Mouse (Mus musculus) ES-Bruce4 (cell line): Measurements from ENCODE around the gene Metap1d. TPM values are rescaled to one million over a fixed set of nuclear protein-coding genes. Genes with fewer than 3 reads are reported as not detected.

Experiments
- H3K27ac ChIP-seq: 2 replicates; pipeline ENCODE4 v1.5.1; 2012; ENCODE audit warnings: low read length, inconsistent platforms; ENCODE audit not compliant: insufficient read depth
- H3K27me3 ChIP-seq: 2 replicates; pipeline ENCODE4 v1.6.1; 2012; ENCODE audit warnings: mild to moderate bottlenecking, low read length, inconsistent platforms; ENCODE audit not compliant: control insufficient read depth, poor library complexity, insufficient read depth, severe bottlenecking
- H3K36me3 ChIP-seq: 2 replicates; pipeline ENCODE4 v1.6.1; 2012; ENCODE audit warnings: inconsistent platforms, mild to moderate bottlenecking, low read length, moderate library complexity; ENCODE audit not compliant: control insufficient read depth, poor library complexity, insufficient read depth, severe bottlenecking
- H3K4me1 ChIP-seq: one replicate; pipeline ENCODE4 v1.8.1; 2011; ENCODE audit warnings: low read length; ENCODE audit not compliant: control insufficient read depth, insufficient read depth
- H3K4me3 ChIP-seq: 2 replicates; pipeline ENCODE4 v1.5.1; 2011; ENCODE audit warnings: low read depth, mild to moderate bottlenecking, low read length
- H3K9ac ChIP-seq: 2 replicates; pipeline ENCODE4 v1.6.1; 2012; ENCODE audit warnings: low read depth, mild to moderate bottlenecking, inconsistent platforms; ENCODE audit not compliant: poor library complexity, severe bottlenecking
- H3K9me3 ChIP-seq: replicated peaks from 2 replicates; pipeline ENCODE4 v1.6.1; 2012; ENCODE audit warnings: mild to moderate bottlenecking, low read length, inconsistent platforms; ENCODE audit not compliant: control insufficient read depth, poor library complexity, insufficient read depth, severe bottlenecking
- CTCF ChIP-seq: IDR thresholded peaks from one replicate; pipeline ENCODE4 v1.8.1; 2011; ENCODE audit warnings: low read depth, low read length
- EP300 ChIP-seq: IDR thresholded peaks from 2 replicates; pipeline ENCODE4 v1.6.1; 2011; ENCODE audit warnings: low read depth, low read length; ENCODE audit not compliant: insufficient read depth
- POLR2A ChIP-seq: IDR thresholded peaks from one replicate; pipeline ENCODE4 v1.8.1; 2011; ENCODE audit warnings: low read length; ENCODE audit not compliant: insufficient read depth
- polyA plus RNA-seq: library from polyadenylated mRNA; stranded (reverse); fragments of >200 nt; gene quantifications from 2 replicates; pipeline ENCODE4 v1.2.4, GENCODE M21; 2011; ENCODE audit warnings: low read depth; ENCODE audit not compliant: missing spikeins, insufficient read depth, insufficient read length

Gene Metap1d
- polyA plus RNA-seq, 1 experiment, result 13.0 TPM

DNA sequence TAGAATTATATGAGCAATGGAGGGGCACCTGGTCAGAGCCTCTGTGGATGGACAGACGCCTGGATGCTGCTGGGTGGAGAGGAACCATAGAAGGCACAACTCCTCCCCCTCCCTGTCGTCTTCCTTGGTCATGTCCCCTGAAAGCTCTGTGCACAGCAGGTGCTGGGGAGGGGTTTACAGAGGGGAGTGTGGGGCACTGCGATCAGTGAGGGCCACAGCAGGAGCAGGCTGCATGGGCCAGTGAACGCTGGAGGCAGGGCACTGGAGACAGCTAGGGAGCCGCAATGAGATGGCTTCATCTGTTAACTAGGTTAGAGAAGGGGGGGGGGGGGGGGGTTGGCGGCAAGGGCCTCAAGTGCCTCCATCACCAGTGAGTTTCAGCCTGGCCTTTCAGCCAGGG, 13.0 kb downstream of the Metap1d start:
- H3K36me3 ChIP-seq, result no peaks in the 10 kb centered on the region
- H3K27ac ChIP-seq, result no peak overlapping the region
- no peak overlapping the region for H3K9ac ChIP-seq
- no peaks in the 10 kb centered on the region for H3K9me3 ChIP-seq
- no peak for TF ChIP-seq EP300
- TF ChIP-seq CTCF, result no peak
- no peak for TF ChIP-seq POLR2A
- H3K4me3 ChIP-seq, result no peak overlapping the region
- no peaks in the 10 kb centered on the region for H3K27me3 ChIP-seq
- no peaks in the 10 kb centered on the region for H3K4me1 ChIP-seq

DNA sequence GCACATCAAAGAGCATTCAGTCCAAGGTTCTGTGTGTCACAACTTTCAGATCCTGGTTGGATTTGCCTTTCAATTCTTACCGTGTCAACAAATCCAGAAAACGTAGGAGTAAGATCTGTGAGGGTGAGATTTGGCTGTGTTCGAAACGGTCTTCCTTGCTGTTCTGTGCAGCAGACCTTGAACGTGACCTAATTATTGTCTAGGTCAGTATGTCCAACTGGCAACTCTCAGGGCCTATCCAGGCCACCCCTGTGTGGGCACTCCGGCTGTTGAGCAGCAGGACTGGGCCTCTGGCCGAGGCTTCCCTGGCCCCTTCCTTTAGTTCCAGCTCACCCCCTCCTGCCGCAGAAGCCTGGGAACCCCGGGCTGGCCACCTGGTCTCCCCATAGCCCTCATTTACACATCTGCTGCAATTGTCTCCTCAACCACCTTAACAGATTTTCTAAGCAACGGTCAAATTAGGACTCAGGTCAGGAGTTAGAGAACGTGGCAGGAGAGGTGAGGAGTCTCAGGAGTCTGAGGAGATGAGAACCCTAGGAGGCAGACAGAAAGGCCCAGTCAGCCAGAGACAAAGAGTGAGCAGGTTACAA, 13.9 kb downstream of the Metap1d start:
- Histone ChIP-seq H3K4me3 (no peak overlapping the region), H3K9me3 (no peaks in the 10 kb centered on the region), H3K27me3 (no peaks in the 10 kb centered on the region), H3K9ac (no peak overlapping the region), H3K36me3 (no peaks in the 10 kb centered on the region), H3K27ac (no peak overlapping the region), H3K4me1 (no peaks in the 10 kb centered on the region)
- TF ChIP-seq POLR2A, result no peak
- TF ChIP-seq EP300, result no peak
- TF ChIP-seq CTCF, result no peak

DNA sequence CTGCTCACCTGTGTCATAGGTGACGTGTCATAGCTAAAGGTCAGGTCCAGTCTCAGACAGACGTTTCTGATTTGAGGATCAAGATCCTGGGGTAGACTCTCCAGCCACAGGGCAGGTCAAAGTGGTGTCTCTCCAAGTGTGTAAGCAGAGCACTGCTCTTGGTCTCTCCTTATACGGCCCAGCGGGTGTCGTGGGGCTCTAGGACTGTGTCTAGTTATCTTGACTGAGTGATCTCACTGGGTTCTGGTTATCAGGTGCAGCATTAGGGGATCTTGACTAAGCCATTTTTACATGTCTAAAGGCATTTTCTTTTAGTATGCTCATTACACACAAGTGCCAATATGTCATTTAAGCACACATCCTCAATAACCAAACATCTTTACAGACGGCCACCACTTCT, 18.0 kb downstream of the Metap1d start:
- H3K36me3 ChIP-seq, result no peaks in the 10 kb centered on the region
- no peak overlapping the region for H3K9ac ChIP-seq
- H3K4me3 ChIP-seq, result no peak overlapping the region
- TF ChIP-seq POLR2A, result no peak
- TF ChIP-seq CTCF, result no peak
- no peak for TF ChIP-seq EP300
- no peak overlapping the region for H3K27ac ChIP-seq
- no peaks in the 10 kb centered on the region for H3K9me3 ChIP-seq
- H3K27me3 ChIP-seq, result no peaks in the 10 kb centered on the region
- H3K4me1 ChIP-seq, result no peaks in the 10 kb centered on the region

DNA sequence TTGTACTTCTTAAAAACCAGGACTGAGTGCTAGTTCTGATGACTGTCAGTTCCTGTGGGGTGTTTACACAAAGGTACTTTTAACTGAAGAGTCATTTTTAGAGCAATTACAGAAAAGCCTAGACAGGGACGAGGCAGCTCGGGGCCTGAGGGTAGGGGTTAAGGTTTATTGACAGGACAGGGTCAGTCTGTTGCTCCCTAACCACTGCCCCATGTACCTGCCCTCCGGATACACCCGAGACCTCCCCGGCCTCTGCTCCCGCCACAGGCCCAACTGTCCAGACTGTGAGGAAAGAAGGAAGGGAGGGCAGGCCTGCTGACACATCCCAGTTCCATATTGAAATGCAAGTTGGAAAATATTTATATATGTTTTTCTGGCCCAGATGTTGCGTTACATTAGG, 20.8 kb downstream of the Metap1d start:
- H3K27me3 ChIP-seq, result no peaks in the 10 kb centered on the region
- no peak overlapping the region for H3K27ac ChIP-seq
- no peak overlapping the region for H3K9ac ChIP-seq
- no peak for TF ChIP-seq EP300
- no peak for TF ChIP-seq CTCF
- no peak for TF ChIP-seq POLR2A
- H3K4me3 ChIP-seq, result no peak overlapping the region
- H3K9me3 ChIP-seq, result no peaks in the 10 kb centered on the region
- H3K4me1 ChIP-seq, result no peaks in the 10 kb centered on the region
- H3K36me3 ChIP-seq, result no peaks in the 10 kb centered on the region

DNA sequence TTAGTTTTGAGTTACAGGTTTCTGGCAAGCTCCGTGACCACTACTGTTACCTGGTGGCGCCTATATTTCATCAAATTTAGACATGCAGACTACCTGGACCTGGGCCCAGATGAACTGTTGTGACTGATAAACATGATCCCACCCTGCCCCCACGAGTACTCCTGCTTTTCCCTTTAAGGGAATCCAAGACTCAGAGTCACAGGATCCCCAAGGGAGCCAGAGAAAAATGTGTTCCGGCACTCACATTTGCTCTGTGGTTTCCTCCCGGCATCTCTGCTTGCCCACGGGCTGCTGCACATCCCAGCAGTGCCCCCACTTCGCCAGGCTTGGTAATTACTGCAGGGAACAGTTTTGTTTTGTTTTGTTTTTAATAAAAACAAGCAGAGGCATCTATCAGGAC, 21.3 kb downstream of the Metap1d start:
- Histone ChIP-seq H3K9ac (no peak overlapping the region), H3K4me3 (no peak overlapping the region), H3K4me1 (no peaks in the 10 kb centered on the region), H3K9me3 (no peaks in the 10 kb centered on the region), H3K27ac (no peak overlapping the region), H3K27me3 (no peaks in the 10 kb centered on the region), H3K36me3 (no peaks in the 10 kb centered on the region)
- TF ChIP-seq EP300 (no peak), CTCF (no peak), POLR2A (no peak)

DNA sequence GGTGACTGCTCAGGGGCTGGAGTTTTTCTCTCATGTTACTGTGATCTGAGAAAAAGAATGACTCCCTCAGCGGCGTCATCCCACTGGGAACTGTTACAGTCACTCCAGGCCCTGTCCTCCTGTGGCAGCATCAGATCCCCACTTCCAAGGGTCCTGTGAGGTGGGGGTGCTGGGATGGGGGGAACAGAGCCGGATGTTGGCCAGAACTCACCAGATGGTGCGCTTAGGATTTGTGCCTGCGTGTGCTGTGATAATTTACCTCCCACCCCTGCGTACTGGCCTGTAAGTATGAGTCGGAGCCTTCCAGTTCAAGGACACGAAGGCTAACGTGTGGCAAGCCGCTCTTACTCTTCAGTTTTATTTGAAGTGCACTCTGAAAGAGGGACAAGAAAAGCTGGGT, 22.2 kb downstream of the Metap1d start:
- Histone ChIP-seq H3K9me3 (no peaks in the 10 kb centered on the region), H3K4me1 (no peaks in the 10 kb centered on the region), H3K9ac (no peak overlapping the region), H3K27ac (no peak overlapping the region), H3K4me3 (no peak overlapping the region), H3K27me3 (no peaks in the 10 kb centered on the region), H3K36me3 (no peaks in the 10 kb centered on the region)
- TF ChIP-seq EP300 (no peak), POLR2A (no peak), CTCF (no peak)

DNA sequence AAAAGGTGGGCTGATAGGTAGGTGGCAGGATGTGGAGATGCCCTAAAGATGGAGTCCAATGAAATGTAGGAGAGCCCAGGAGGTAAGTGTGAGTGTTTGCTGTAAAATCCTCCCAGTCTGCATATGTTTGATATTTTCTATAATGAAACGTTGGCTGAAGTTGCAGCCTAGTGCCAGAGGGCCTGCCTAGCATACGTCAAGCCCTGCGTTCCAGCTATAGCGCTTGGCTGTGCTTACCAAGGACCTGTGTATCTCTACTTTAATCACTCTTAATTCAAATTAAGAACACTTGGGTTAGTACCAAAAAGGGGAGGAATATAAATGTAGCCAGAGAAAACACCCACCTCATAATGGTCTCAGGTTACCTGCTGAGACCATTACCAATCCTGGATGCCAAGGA, 22.7 kb downstream of the Metap1d start:
- Histone ChIP-seq H3K36me3 (no peaks in the 10 kb centered on the region), H3K4me1 (no peaks in the 10 kb centered on the region), H3K27ac (no peak overlapping the region), H3K27me3 (no peaks in the 10 kb centered on the region), H3K9me3 (no peaks in the 10 kb centered on the region), H3K9ac (no peak overlapping the region), H3K4me3 (no peak overlapping the region)
- TF ChIP-seq EP300 (no peak), CTCF (no peak), POLR2A (no peak)
